Mouse (Mus musculus) ovary, postnatal 10 days (tissue): ENCODE measurements around the gene Grid1.

Experiments used
- DNase-seq: peaks from one replicate; pipeline ENCODE4 v3.0.0; 2022; ENCODE audit warnings: low spot score

Gene Grid1

DNA sequence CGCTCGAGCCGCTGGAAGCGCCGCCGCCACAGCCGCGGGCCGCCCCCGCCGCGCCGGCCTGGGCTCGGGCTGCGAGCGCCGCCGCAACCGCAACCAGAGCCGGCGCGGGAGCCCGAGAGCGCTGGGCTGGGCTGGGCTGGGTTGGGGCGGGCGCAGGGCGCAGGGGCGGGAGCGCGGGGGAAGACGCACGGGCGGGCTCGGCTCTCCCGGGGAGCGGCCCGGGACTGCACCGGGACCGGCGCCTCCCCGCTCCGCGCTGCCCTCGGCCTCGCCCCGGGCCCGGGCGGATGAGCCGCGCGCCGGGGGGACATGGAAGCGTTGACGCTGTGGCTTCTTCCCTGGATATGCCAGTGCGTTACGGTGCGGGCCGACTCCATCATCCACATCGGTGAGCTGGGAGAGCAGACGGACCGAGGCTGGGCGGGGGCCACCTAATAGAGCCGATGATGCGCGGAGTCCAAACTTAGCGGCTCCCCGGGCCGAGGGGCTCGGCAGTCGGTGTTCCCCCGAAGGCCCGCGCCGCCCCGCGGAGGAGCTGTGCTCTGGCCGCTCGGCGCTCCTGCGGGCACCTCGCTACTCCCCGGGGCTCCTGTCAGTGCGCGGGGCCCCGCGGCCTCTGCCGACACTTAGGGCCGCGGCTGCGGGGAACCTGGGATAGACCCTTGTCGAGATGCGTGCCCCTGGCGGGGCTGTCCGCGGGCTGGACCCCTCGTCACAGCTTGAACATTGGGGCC lies at the start of gene Grid1:
Gene Grid1, plus strand, starts transcription at position 190 of the 734 bp plus-strand sequence.
- no peak for DNase-seq

DNA sequence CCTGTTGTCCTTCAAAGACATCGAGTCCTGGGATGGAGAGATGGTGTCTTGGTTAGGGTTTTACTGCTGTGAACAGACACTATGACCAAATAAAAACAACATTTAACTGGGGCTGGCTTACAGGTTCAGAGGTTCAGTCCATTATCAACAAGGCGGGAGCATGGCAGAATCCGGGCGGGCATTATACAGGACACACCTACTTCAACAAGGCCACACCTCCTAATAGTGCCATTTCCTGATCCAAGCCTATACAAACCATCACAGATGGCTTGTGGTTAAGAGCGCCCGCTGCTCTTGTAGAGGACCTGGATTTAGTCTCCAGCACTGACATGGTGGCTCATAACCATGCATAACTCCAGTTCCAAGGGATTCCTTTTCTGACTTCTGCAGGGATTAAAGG lies 49.4 kb upstream of the Grid1 start:
- no peak for DNase-seq

DNA sequence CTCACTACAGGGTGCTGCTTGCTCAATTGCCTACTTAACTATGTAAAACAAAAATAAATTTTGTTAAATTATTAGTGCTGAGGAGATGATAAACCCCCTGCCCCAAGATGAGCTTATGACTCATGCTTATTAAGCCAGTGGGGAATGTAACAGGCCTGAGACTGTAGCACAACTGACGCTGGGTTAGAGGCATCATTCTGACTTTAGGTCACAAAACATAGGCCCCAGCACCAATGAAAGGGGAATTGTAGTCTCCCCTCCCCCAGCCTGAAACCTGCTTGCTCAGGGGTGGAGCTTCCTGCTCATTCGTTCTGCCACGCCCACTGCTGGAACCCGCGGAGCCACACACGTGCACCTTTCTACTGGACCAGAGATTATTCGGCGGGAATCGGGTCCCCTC lies 48.3 kb upstream of the Grid1 start:
- DNase-seq, result no peak

DNA sequence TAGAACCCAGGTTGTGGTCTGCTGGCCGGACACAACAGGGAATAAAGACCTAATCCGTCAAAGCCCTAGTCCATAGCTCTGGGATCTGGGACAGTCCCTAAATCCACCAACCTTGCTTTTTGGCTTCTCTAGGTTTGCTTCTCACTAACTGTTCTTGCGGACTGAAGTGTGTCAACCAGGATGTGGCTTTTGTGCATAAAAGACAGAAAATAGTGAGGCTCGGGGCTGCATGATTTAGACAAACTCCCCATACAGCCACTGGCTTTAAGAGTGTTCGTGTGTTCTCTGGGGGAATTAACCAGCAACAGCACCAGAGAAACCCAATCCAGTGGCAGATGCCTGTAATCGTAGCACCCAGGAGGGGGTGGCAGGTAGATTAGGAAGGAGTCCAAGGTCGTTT lies 47.8 kb upstream of the Grid1 start:
- no peak for DNase-seq

DNA sequence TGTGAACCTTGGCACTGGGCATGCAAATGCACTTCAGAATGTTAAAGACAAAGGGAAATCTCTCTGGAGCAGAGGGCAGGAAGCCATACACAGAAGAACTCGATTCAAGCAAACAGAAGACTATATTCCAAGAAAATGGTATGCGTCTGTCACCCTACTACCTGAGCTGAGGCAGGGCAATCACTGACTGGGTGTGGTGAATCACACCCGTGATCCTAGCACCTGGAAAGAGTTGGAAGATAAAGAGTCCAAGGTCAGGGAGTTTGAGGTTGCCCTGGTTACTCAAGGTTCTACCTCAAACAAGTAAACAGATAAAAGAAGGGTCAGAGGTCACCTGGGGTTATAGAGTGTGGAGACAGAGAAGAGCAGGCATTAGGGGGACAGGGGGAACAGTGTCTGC lies 46.2 kb upstream of the Grid1 start:
- DNase-seq, result no peak

DNA sequence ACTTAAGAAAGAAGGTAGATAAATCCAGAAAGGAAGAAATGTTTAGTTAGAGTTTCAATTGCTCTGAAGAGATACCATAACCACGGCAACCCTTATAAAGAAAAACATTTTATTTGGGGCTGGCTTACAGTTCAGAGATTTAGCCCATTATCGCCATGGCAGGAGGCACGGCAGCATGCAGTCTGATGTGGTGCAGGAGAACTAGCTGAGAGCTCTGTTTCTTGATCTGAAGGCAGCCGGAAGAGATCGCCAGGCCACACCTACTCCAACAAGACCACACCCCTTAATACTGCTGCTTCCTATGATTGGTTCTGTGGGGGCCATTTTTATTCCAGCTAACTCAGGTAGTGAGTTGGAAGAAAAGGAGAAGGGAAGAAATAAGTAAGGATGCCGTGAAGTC lies 45.7 kb upstream of the Grid1 start:
- DNase-seq, result no peak

DNA sequence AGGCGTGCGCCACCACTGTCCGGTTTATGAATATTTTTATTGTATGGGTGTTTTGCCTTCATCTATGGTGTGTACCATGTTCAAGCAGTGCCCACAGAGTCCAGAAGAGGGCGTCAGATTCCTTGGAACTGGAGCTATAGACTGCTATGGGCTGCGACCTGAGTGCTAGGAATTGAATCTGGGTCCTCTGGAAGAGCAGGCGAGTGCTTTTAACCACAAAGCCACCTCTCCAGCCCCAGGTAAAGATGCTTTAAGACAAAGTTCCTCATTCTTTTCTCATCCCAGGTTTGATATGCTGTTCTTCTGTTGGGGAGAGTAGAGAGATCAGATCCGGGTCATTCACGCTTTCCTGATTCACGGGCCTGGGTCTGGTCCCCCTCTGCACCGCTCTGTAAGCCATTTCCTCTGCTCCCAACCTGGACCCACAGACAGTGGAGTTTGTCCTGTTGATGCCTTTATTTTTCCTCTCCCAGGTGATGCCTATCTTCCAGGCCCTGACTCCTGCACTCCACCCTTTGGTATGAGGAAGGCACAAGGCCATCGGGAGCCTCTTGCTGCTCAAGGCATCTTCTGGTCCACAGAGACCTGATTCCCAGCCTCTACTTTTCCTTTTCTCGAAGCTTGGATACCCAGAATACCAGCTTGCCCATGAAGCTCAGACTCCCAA lies 43.1 kb upstream of the Grid1 start:
- DNase-seq, result no peak

DNA sequence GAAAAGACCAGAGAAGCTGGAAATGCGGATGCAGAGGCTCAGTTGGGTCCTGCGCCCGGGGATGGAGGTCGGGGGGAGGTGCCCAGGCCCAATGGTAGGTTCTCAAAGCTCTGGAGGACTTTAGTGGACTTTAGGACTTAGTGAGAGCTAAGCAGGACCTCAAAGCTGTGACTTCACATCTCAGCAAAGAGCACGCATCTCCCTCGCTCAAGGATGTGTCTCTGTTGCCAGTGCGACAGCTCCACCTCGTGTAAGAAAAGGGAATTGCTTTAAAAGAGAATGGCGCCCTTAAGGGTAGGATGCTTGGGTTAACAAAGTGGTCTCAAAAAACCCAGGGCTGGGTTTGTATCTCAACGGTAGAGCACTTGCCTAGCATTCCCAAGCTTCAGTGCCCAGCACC lies 42.1 kb upstream of the Grid1 start:
- no peak for DNase-seq

DNA sequence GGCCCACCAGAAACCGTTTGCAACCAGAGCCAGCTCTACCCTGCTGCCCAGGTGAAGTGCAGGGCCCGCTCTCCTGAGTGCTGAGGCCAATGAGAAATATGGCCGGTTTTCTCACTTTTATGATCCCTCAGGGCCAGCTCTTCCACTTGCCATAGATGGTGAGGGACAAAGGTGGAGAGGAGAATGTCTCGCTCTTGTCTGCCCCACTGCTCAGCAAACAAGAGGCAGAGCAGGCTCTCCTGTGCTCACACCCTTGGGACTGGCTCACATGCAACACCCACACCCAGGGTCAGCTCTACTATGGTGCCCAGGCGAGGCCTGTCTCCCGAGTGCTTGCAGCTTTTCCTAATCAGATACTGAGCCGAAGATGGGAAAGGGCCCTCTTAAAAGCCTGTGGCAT lies 41.1 kb upstream of the Grid1 start:
- DNase-seq, result no peak

DNA sequence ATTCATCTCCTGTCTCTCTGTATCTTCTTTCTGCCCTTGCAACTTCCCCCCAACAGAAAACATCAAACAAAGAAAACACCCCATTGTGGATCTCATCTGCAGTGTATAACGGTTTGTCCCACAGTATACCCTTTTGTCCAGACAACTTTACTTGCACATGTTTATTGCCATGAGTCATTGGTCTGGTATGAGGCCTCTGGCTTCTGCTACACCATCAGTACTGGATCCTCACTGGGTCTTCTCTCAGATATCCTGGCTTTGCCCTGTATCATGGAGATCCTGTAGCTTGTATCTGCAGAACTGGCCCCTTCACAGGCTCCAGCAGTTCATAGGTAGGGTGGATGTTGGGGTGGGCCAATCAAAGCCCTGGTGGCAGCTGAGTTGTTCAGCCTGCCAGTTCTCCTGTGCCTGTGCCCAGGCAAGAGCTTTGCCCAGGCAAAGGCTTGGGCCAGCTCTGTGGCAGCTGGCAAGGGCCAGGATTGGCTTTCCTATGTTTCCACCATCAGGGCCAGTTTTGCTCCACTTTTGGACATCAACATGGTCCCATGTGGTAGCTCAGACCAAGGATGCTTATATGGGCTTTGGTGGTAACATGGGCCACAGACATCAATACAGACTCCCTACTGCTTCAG lies 26.4 kb upstream of the Grid1 start:
- DNase-seq, result no peak

DNA sequence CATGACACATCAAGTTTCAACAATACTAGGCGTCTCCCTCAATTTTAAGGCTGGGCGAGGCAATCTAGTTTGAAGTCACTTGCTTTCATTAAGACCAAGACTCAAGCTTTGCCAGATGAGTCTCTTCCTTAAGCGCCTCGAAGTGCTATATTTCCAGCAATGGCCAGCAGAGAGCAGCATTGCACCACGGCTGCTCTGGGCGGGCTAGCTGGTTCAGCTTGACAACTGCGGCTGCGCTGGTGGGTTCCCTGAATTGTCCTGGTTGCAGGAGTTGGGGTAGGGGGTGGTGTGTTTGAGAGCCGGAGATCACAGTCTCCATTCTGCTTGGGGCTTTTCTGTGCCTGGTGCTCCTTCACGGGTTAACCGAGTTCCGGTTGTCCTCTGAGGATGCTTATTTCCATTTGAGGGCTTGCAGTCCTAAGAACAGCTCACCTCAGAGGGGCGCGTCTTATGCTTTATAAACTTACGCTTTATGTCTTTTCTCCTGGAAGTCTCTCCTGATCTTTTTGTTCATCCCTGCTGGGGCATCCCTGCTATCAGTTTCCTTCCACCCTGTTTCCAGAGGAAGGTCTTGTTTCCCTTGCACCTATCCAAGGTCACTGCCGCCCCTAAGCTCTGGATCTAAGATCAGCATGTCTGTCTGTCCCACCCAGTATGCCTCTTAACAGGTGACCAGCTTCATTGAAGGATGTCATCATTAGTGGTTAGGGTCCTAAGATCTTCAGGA lies 9.0 kb upstream of the Grid1 start:
- peak; percentile 58 for DNase-seq

DNA sequence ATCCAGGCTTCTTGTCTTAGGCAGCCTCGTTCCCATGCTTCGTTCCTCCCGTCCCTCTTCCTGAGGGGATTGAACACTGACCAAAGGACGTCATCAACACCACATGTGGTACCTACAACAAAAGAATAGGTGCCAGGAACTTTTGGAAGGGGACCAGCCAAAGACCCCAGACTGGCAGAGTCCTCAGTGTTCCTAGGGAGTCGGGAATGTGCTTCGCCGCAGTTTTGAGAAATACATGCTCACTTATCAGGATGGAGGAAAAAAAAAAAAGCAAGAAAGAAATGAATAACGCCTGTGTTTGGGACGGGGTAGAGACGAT lies 8.5 kb upstream of the Grid1 start:
- DNase-seq, result no peak

DNA sequence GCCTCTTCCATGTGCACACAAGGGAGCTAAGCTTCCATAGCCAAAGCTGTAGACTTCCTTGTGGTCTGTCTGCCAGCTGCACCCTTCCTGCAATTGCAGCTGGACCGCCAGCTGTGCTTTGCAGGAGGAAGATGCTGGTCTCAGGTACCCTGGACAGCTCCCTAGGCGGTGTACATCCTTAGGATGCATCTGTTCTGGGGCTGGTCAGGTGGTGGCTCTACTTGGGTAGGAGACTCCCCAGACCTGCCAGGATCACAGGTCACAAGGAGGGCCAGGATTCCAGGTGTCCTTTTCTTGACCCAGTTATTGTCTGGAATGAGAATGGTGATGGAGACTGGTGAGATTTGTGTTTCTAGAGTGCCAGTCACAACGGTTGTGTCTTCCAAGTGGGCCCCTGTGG lies 3.6 kb upstream of the Grid1 start:
- DNase-seq, result no peak

DNA sequence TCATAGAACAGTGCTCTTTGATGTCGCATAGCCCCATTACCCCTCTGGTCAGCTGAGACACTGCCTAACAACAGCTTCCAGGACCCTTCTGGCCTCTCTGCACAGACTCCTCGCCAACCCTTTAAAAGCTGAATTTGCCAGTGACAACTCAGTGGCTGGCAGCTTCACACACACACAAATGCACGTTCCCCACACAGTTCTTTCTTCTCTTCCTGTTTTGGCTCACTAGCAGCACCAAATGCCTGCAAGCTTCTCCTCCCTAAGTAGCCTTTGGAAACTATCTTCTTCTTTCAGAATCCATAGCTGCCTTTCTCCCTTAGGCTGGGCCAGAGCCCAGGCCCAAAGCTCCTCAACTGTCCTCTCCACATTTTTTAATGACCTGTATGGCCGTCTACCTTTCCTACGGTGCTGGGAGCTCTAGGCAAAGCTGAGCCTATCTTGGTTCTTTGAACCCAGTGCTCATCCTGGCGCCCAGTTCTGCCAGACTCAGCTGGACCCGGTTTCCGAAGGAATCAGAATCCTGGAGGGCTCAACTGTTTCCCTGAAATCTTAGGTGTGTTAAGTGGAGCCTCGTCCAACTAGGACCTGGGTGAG lies 1.4 kb upstream of the Grid1 start:
- DNase-seq, result no peak

DNA sequence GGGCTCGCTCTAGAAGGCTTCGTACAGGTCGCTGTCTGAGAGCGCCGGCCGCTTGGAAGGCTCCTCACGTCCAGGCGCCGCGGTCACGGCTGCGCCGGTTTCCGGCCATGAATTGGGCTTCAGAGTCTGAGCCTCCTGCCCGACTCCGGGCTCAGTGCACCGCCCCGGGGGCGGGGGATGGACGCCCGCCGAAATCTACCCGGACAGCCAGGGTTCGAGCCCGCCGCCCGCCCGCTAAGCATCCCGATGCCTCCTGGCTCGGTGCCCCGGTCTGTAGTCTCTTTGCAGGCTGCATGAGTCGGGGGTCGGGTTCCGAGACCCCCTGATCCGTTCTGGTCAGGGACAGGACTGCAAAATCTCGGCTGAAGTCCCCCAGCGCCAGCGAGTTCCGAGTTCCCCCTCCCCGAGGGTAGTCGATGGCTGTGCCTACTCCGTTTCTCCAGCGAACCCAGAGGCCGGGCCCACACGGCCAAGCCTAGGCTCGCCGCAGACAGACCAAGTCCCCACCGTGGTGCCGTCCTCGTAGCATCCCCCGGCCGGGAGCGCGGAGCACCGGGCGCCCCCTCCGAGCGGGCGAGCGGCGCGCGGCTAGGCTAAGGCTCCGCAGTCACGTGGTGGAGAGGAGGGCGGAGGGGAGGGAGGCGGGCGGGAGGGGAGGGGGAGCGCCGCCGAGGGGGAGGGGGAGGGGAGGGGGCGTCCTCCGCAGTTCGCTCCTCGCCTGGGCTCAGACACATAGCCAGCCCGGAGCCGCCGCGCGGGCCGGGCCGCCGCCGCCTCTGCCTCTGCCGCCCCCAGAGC lies 588 bp upstream of the Grid1 start:
- DNase-seq, result no peak

DNA sequence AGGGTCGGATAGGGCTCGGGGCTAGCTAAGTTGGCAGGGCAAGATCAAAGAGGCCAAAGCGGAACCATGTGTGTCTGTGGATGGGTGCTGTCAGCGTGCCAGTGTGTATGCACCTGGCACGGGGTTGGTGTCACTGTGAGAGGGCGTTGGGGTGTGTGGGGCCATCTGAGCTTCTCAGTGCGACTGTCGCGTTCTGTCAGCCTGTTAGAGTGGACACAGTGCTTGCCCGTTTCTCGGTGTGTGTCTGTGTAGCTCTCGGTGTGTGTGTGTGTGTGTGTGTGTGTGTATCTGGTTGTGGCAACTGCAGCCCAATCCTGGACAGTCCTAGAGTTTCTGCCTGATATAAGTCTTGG lies 721 bp downstream of the Grid1 start:
- DNase-seq, result no peak

DNA sequence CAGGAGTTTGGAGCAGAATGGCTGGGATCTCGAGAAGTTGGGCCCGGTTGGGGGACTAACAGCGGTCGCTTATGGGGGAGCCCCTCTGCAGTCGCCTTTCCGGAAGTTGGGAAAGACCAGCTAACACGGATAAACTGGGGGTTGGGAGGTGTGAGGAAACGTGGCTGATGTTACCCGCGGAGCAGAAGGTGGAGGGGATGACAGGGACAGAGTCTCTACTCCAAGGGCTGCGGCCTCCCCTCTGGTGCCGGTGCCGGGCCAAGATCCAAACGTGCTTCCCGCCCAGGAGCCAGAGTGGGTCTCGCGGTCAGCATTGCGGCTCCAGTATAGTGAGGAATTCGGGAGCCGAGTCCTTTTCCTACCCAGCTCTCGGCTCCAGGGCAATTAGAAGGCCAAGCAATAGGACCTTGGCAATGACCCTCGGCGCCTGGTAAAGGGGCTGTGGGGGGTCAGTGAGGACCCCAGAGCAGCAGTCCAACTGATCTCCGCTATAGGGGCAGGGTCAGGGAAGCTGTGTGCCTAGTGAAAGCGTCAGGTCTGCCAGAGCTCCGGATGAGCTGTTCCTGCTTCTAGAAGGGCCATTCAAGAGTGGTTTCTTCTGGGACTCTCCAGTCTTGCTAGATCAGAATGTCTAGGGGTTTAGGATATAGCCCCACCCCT lies 1.4 kb downstream of the Grid1 start:
- DNase-seq, result no peak

DNA sequence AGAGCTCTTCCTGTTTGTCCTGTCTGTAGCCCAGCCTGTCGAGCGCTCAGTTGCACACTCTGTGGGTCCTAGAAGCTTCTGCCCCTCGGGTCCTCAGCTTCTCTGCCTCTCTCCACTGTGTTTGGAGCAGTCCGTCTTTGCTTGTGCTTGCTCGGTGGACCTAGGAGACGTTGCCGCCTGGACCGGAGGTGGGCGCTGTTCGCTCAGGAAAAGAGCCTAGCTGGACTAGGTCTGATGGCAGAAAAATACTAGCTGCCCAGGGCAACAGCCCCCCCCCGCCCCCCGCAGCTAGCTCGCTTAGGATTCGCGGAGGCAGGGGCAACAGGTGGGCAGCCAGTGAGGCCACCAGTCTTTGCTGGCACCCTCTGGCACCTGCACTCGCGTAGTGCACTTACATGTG lies 3.2 kb downstream of the Grid1 start:
- DNase-seq, result no peak

DNA sequence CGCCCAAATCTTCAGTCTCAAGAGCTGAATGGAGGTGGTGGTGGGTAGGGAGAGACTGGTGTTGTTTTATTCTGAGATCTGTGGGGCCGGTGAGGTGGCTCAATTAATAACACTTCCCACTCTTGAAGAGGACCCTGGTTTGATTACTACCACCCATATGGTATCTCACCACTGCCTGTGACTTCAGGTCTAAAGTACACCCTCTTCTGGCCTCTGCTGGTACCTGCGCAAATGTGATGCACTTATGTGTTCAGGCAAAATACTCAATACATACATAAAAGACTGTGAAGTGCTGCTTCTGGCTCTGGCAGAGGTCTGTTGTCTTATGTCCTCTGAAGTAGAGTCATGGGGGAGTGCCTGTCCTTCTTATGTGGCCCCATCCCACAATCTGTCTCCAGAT lies 4.3 kb downstream of the Grid1 start:
- DNase-seq, result no peak

DNA sequence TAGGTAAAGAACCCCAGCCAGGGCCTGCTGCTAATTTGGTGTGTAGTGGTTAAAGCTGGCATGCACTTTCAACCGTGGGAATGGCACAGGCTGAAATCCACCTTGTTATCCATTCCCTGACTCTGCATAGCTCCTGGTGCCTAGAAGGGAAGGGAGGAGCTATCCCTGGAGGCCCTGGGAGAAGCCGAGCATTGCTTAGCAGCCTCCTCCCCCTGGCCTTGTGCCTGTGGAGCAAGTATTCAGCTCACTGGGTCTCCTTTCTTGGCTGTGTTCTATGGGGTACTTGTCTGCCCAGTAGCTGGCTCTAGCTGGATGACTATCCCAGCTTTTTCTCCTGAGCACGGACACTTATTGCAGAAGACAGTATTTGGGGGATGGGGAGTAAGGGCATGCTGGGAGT lies 6.0 kb downstream of the Grid1 start:
- DNase-seq, result no peak

DNA sequence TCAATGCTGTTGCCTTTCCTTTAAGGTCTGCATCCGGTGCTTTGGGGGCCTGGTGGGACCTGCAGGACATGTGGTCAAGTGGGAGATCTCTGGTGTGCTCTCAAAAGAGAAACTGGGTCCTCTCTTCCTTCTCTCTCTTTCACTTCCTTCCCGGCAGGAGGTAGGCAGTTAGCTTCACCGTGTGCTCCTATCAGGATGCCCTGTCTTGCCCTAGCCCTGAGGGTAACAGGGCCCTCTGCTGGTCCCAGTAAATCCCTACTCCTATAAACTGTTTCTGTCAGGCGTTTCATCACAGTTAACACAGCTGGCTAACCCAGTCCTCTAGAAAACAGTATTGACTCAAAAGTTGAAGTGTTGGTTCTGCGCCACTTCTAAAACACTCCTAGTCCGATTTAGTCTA lies 9.9 kb downstream of the Grid1 start:
- no peak for DNase-seq
